Mouse (Mus musculus) embryo, embryonic 9.5 days (tissue): ENCODE measurements around the gene Wdr35.

Experiments used
- DNase-seq: peaks from one replicate; pipeline ENCODE4 v3.0.0-alpha.2; 2017; ENCODE audit errors: extremely low spot score

Wdr35 gene

DNA sequence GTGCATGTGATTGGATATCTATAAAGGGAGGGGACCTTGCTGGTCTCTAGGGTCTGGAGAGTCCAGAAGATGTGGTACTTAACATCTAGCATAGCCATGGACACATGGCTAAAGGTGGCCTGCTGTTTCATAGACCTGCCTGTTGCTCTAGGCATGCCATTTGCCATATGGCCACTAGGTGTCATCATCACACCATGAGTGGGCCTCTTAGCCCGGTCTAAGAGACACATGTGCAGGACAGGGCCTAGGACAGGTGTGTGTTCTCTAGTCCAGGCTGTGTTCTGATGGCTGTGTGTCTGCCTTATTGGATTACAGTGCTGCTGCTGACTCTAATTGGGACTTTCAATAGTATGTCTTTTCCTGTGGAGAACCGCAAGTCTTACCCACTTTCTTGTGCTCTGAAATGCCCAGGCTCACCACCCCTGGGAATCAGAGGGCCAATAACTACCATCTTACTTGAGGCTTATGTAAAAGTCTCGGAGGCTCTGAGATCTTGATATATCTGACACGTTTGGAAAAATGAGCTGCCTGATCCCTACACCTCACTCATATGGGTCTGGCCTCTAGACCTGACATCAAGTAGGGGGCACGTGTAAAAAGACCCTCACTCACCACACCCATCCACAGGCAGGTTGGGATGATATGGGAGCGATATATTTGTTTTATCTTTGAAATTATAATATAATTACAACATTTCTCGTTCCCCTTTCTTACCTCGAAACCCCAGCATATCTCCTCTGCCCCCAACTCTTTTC is 78.6 kb downstream of the Wdr35 start:
- DNase-seq: peak; percentile 74

DNA sequence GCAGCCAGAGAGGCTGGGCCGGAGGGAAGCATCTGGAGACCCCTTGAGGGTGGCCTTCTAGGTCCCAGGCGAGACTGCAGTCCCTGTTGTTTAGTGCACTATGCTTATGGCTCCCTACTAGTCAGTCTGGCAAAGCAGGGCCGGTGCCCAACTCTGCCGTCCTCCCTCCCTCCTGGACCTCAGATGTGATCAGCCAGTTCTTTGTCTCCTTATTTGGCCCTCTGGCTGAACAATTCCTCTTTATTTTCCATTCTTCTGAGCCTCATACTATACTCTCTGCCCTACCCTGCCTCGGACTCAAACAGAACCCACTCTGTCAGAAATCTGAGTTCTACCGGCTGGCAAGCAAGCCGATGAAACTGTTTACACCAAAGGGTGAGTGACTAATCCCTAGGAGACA is 79.7 kb downstream of the Wdr35 start:
- DNase-seq: no peak

DNA sequence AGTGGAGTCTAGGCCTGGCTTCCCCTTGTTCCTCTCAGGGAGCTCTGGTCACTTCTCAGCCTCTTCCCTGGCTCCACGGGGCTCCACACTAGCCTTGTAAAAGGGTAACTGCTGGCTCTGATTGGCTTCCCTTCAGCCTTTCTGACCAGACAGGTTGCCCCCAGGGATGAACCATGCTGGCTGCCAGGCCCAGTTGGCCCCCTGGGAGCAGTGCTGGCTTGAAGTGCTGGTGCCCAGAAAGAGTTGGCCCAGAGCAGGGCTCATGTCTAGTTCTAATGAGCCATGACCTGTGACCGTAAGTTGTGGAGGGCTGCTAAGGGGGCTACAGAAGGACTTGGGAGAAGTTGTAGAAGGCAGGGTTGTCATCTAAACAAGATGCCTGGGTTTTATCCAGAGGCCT is 80.3 kb downstream of the Wdr35 start:
- no peak for DNase-seq

DNA sequence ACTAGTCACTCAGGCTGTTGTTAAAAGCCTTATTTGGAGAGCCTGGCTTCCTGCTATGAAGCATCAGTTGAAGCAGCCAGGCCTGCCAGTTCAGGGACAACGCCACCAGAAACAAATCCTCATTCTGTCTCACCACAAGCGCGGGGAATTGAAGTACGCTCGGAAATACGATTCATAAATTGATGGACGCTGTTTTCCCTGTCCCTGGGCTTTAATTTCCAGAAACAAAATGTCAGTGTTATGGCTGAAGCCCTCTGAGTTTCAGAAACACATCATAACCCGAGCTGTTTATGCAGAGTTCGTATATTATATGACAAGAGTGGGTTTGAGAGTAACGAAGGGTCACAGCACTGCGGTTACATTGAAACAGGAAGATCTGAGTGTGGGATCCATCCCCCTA is 81.6 kb downstream of the Wdr35 start:
- no peak for DNase-seq

DNA sequence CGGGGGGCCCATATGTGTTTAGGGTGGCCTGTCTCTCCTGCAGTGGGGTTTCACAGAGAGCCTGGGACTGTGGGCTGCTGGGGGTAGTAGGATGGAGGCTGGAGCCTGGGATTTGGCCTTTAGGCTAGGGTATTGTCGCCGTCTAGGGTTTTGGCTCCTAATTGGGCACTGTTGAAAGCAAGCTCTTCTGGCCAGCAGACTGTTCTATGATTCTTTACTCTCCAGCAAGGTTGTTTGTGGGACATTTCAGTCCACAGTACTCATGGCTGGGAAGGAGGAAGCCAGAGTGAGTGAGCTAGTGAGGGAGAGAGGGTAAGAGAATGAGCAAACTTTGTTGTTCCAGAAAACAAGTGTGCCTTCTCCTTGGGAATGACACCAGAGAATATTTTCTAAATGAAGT is 85.8 kb downstream of the Wdr35 start:
- no peak for DNase-seq

DNA sequence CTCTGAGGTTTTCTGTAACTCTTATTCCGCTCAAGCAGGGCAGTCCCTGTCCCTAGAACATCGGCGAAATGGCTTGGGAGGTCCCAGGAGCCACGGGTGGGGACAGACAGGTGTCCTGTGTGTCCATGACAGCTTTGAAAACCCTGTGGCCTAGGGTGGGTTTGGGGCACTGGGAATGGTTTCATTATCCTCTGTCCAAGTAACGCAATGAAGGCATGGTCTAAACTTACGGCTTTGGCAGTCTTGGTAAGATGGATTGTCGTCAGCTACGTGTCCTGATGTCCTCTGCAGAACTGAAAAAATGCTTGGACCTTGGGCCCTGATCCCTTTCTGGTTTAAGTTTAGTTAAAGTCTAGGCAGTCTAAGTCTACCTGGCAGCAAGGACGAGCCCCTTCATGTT is 86.3 kb downstream of the Wdr35 start:
- DNase-seq: no peak

DNA sequence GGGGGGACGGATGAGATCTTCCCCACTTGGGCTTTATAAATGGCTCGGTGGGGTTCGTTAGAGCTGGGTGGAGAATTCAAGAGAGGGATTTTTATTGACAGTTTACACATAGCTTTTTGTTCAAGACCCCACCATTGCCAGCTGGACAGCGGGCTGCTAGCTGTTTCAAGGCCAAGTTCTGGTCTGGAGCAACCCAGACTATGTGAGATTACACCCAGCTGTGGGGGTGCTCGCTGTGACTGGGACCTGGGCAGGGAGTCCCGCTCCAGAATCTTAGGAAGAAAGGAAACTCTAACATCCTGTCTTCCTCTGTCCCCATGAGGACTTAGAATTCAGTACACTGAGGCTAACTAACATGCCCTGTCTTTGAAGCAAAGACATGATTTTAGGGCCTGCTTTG is 89.9 kb downstream of the Wdr35 start:
- DNase-seq: no peak

DNA sequence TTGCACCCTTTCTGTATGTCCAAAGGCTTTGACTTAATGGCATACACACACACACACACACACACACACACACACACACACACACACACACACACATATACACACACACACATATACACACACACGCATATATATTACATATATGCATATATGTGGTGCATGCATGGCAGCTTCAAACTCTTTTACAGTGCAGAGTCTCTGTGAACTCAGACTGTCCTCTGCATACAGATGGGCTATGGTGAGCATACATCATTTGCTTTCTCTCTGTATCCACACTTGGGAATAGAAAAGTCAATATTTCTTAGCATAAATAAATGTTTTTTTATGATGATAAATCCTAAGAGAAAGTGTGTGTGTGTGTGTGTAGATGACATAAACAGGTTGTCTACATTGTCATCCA is 97.4 kb downstream of the Wdr35 start:
- DNase-seq: no peak

DNA sequence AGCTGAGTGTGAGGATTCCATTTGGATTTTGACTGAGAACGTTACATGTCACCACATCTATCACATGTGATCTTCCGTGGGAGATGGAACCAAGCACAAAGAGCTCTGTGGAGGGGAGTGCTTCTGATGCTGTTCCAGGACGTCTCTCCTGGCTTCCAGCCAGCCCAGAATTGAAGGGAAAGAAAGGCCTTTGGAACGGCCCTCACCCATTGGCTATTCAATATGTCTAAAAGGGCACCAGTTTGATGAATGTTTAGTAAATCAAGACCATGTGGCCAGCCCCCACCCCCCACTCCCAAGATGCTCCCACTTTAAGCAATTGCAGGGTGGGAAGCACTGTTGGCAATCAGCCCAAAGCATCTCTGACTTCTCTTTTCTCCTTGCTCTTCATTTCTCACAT is 97.8 kb downstream of the Wdr35 start:
- no peak for DNase-seq

DNA sequence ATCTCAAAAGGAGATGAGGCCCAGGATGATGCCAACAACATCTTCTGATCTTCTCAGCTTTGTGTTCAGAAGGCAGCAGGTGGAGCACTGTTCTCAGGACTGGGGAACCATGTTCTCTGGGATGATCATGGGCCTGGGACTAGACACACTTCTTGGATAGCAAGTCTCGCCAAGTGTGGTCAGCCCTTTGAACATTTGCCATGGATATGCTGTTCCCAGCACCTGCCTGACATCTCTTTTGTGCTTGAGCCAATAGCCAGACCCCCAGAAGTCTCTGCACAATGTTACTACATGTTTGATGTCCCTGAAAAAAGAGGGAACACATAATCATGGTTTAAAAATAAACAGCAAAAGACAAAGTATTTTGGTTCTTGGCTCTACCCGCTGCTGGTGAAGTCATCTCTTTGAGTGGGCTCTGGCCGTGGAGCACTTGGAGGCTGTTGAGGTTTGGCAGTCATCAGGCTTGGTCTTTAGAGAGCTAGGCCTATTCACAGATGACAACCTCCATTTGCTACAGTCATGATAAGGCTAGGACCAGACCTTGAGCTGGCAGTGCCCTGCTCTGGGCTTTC is 103.9 kb downstream of the Wdr35 start:
- no peak for DNase-seq
